Mouse (Mus musculus) neural tube, embryonic 15.5 days (tissue): ENCODE measurements at regions not wholly inside any gene's neighbourhood (a gene's known extent, or its start where the extent isn't known, plus 50 kb on each side); places are given as distances from the start of the nearest gene placed in this dataset.

ENCODE experiments used
- ATAC-seq: fragments of 200-750 bp; cut with Nextera tagmentation; 2 replicates; pipeline ENCODE4 v1.8.0; 2017; ENCODE audit warnings: mild to moderate bottlenecking, moderate TSS enrichment, moderate library complexity; ENCODE audit not compliant: low FRiP score
- H3K27ac ChIP-seq: fragments of 300-500 bp; sonication (generic); replicated peaks from 2 replicates; pipeline ENCODE4 v1.5.1; 2015; ENCODE audit warnings: mild to moderate bottlenecking, inconsistent platforms
- H3K27me3 ChIP-seq: fragments of 300-500 bp; sonication (generic); replicated peaks from 2 replicates; pipeline ENCODE4 v1.6.1; 2015; ENCODE audit warnings: inconsistent platforms
- H3K36me3 ChIP-seq: fragments of 300-500 bp; sonication (generic); 2 replicates; pipeline ENCODE4 v1.6.1; 2015; ENCODE audit warnings: inconsistent platforms
- H3K4me1 ChIP-seq: fragments of 300-500 bp; sonication (generic); 2 replicates; pipeline ENCODE4 v1.6.1; 2015; ENCODE audit warnings: inconsistent platforms
- H3K4me2 ChIP-seq: fragments of 300-500 bp; sonication (generic); 2 replicates; pipeline ENCODE4 v1.6.1; 2015; ENCODE audit warnings: inconsistent platforms, mild to moderate bottlenecking, moderate library complexity
- H3K4me3 ChIP-seq: fragments of 300-500 bp; sonication (generic); replicated peaks from 2 replicates; pipeline ENCODE4 v1.5.1; 2015; ENCODE audit warnings: mild to moderate bottlenecking, inconsistent platforms
- H3K9ac ChIP-seq: fragments of 300-500 bp; sonication (generic); replicated peaks from 2 replicates; pipeline ENCODE4 v1.6.1; 2015; ENCODE audit warnings: mild to moderate bottlenecking, inconsistent platforms
- H3K9me3 ChIP-seq: fragments of 300-500 bp; sonication (generic); replicated peaks from 2 replicates; pipeline ENCODE4 v1.6.1; 2016; ENCODE audit warnings: inconsistent platforms
- WGBS: fragments of 180-500 bp; shearing (Covaris S2); methylation state at CpG from one replicate; pipeline ENCODE4 v1.1.7; 2015; ENCODE audit warnings: mixed read lengths; 5-methylcytosine and 5-hydroxymethylcytosine counted together

DNA sequence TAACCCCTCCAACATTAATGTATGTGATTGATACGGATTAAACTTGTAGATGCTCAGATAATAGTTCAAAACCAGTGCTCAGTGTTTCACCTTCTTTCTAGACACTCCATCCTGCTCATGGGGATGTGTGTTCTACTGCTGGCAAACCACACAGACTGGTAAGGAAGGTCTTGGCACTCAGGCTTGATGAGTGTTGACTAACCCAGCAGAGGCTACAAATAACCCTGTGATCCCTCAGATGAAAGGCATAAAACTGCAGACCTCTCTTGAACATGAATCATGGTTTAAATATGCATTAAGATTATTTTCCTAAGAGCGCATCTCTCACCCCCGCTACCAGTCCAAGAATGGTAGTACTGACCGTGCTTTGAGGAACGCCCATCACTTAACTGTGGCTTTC is 83.9 kb upstream of the Cnksr3 start:
- Histone ChIP-seq H3K4me2 (no peak overlapping the region), H3K9ac (no peak overlapping the region), H3K4me3 (no peak overlapping the region), H3K9me3 (no peaks in the 10 kb centered on the region), H3K27me3 (no peaks in the 10 kb centered on the region), H3K4me1 (no peaks in the 10 kb centered on the region), H3K36me3 (no peaks in the 10 kb centered on the region), H3K27ac (no peak overlapping the region)
- no peak for ATAC-seq
- 97% methylated on average over 5 of the region's 5 CpGs for WGBS

DNA sequence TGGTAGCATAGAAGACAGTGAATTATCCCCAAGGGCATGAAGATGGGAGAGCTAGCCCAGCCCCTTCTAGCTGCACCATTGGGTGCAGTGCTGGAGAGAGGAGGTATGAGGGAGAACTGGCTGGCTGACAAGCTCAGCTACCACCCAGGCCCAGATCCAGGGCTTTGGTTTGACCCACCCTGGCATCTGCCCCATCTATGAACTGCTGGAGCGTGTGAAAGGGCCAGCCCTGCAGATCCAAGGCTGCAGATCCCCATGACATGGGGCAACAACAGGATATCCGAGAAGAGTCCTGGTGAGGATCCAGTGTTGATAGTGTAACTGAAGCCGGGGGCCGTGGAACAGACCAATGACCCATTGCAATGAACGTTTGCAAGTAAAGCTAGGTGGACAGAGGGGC is 81.2 kb upstream of the Cnksr3 start:
- WGBS = 83% methylated on average over 5 of the region's 5 CpGs
- Histone ChIP-seq H3K27me3 (no peaks in the 10 kb centered on the region), H3K4me3 (no peak overlapping the region), H3K4me2 (no peak overlapping the region), H3K27ac (no peak overlapping the region), H3K9me3 (no peaks in the 10 kb centered on the region), H3K9ac (no peak overlapping the region), H3K36me3 (no peaks in the 10 kb centered on the region), H3K4me1 (no peaks in the 10 kb centered on the region)
- no peak for ATAC-seq

DNA sequence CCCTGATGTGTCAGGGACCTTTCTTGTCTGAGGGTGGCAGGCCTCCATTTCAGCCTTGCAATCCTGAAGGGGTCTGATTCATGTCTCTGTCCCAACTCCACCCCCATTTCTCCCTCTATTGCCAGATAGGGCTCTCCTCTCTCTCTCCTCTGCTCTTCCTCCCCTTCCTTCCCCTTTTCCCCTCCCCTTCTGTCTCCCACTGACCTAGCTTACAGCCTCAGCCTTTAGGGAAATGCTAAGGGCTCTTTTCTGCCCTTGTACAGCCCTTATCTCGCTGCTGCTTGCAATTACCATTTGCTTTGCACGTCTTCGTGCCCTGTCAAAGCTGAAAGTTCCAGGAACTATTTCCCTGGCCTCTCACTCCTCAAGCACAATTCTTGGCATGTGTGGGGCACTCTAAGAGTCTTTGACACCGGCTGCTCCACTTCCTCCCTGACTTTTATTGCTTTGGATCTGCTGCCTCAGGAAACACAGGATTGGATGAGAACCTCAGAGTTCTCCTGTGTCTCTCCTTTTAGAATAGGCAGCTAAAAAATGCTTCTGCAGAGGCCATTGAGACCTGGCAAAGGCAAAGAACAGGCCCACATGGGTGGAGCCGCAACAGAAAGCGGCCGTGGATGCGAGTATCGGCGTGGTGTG is 77.9 kb upstream of the Cnksr3 start:
- WGBS = 63% methylated on average over 10 of the region's 10 CpGs
- ATAC-seq = no peak
- no peaks in the 10 kb centered on the region for H3K27me3 ChIP-seq

DNA sequence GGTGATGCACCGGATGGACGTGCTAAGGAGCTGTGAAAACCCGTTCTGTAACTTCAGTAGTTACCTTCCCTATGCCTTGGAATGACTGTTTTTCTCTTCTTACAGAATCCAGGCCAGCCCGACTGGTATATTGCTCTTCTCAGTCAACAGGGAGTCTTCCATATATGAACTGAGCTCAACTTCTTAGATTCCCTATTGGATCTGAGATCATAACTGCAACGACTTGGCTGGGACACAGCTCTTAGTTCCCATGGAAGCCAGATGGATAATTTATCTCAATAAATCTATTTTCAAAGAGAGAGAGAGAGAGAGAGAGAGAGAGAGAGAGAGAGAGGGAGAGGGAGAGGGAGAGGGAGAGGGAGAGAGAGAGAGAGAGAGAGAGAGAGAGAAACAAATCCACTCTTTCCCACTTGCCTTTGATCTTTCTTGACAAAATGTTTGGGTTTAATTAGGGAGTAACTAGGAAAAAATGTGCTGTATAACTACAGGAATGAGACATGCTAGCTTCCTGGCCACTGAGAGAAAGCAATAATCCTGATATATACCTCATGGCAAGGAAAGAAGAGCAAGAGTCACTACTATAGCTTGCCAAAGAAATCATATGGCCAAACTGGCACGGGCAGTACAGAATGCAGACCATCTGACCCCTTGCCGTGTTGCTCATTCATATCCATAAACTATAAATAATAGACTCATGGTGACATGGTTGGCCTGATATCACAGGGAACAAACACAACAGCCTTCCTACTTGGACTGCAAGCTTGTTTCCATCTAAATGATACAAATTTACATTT is 73.3 kb upstream of the Cnksr3 start:
- Histone ChIP-seq H3K27ac (no peak overlapping the region), H3K4me1 (no peaks in the 10 kb centered on the region), H3K36me3 (no peaks in the 10 kb centered on the region), H3K4me2 (no peak overlapping the region), H3K9me3 (no peaks in the 10 kb centered on the region), H3K27me3 (no peaks in the 10 kb centered on the region), H3K4me3 (no peak overlapping the region), H3K9ac (no peak overlapping the region)
- WGBS = 85% methylated on average over 7 of the region's 7 CpGs
- ATAC-seq = no peak

More for the DNA sequence above, 77.9 kb upstream of the Cnksr3 start:
- Histone ChIP-seq H3K9ac (no peak overlapping the region), H3K4me1 (no peaks in the 10 kb centered on the region), H3K9me3 (no peaks in the 10 kb centered on the region), H3K27ac (no peak overlapping the region), H3K4me3 (no peak overlapping the region), H3K4me2 (no peak overlapping the region), H3K36me3 (no peaks in the 10 kb centered on the region)

DNA sequence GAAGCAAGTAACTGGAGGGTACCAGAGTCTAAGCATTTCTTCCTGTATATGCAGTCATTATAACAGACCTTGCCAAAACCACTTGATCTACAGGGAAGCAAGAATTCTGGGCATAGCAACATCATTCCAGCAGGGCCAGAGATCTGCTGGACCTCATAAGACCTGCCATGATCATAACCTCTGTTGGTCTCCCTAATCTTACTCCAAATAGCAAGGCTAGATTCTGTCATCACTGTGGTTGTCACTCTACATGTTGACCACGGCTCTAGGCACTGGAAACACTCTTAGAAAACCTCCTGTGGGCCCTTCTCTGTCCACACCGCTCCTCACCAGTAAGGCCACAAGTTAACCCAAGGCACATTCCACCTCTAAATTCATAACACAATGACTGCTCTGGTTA is 68.4 kb upstream of the Cnksr3 start:
- no peaks in the 10 kb centered on the region for H3K36me3 ChIP-seq
- H3K4me2 ChIP-seq = no peak overlapping the region
- no peak overlapping the region for H3K9ac ChIP-seq
- no peaks in the 10 kb centered on the region for H3K9me3 ChIP-seq
- ATAC-seq = no peak
- no peaks in the 10 kb centered on the region for H3K27me3 ChIP-seq
- H3K4me1 ChIP-seq = 0 out of 2 replicates have a peak, but pooled peaks cover 4% of the 10 kb centered on the region
- no peak overlapping the region for H3K27ac ChIP-seq
- 92% methylated on average over 2 of the region's 2 CpGs for WGBS
- H3K4me3 ChIP-seq = no peak overlapping the region

DNA sequence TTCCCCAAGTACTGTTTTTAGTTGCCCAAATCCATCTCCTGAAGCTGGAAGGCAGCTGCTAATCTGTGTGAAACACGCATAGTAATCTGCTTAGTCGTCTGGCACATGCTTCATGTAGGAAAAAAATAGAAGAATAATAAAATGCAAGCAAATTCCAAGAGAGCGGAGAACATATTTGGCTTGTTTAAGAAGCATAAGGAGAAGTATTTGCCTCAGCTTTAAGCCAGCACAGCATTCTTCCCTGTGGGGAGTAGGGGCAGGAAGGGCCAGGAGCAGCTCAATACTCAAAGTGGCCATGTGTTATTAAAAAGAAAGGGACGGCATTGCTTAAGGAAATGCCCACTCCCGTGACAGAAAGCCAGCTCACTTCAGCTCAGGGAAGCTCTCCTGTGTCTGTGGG is 66.8 kb upstream of the Cnksr3 start:
- WGBS = 51% methylated on average over 5 of the region's 5 CpGs

DNA sequence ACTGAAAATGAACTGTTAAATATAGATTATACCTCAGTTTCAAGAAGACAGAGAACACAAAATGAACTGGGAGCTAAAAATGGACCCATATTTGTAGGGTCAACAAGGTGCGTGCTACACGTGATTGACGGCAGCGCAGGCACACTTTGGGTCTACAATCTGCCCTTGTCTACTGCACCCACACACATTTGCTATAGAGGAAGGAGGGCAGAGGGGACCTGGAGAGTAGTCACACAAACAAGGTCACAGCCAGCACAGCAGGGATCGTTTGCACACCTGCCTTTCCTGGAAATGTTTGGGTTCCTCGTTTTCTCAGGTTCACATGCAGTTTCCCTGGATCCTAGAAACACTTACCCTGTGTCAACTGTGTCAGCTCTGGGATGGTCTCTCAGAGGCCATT is 63.3 kb upstream of the Cnksr3 start:
- no peaks in the 10 kb centered on the region for H3K36me3 ChIP-seq
- no peaks in the 10 kb centered on the region for H3K9me3 ChIP-seq
- H3K4me3 ChIP-seq = no peak overlapping the region
- no peak for ATAC-seq
- H3K9ac ChIP-seq = no peak overlapping the region
- 85% methylated on average over 6 of the region's 6 CpGs for WGBS
- H3K27me3 ChIP-seq = no peaks in the 10 kb centered on the region
- 0 out of 2 replicates have a peak, but pooled peaks cover 4% of the 10 kb centered on the region for H3K4me1 ChIP-seq
- H3K4me2 ChIP-seq = no peak overlapping the region
- no peak overlapping the region for H3K27ac ChIP-seq

More for the DNA sequence above, 66.8 kb upstream of the Cnksr3 start:
- Histone ChIP-seq H3K9me3 (no peaks in the 10 kb centered on the region), H3K27me3 (no peaks in the 10 kb centered on the region), H3K27ac (no peak overlapping the region), H3K36me3 (no peaks in the 10 kb centered on the region), H3K4me2 (no peak overlapping the region), H3K4me3 (no peak overlapping the region), H3K9ac (no peak overlapping the region), H3K4me1 (0 out of 2 replicates have a peak, but pooled peaks cover 4% of the 10 kb centered on the region)
- no peak for ATAC-seq

DNA sequence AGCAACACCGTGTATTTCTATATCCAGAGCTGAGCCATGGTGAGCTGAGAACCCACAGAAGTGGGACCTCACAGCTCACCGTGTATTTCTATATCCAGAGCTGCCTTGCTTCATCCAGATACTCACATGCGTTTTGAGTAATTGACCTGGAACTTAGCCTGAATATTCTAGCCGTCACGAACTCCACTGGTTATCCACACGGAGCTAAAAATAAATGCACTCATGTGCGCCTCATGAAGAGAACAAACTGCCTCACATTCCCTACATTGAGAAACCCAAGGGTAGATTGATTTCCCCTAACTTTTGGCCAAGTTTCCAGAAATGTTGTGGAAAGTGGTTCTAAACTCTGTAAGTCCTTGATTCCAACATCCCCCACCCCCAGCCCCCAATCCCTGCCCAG is 62.4 kb upstream of the Cnksr3 start:
- WGBS = 83% methylated on average over 7 of the region's 7 CpGs
- no peak for ATAC-seq

DNA sequence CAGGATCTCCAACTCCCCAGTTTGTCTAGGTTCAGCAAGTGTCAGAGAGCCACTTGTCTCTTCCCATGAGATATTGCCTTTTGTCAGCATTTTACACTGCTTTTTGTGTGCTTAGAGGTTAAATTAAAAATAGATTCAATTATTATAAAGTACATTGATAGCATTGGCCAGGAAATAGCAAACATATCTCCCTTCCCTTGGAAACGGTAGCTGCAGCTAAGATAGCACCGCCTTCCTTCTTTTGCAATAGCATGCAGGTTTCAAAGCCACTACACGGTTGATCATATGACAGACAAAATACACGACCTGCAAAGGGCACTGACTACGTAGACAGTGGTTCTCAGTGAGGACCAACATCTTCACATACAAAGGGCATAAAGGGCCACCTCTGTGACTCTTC is 59.1 kb upstream of the Cnksr3 start:
- Histone ChIP-seq H3K27ac (no peak overlapping the region), H3K4me3 (no peak overlapping the region), H3K9ac (no peak overlapping the region), H3K36me3 (no peaks in the 10 kb centered on the region), H3K9me3 (no peaks in the 10 kb centered on the region), H3K27me3 (no peaks in the 10 kb centered on the region), H3K4me1 (no peaks in the 10 kb centered on the region), H3K4me2 (no peak overlapping the region)
- 79% methylated on average over 5 of the region's 5 CpGs for WGBS
- ATAC-seq = no peak

More for the DNA sequence above, 62.4 kb upstream of the Cnksr3 start:
- Histone ChIP-seq H3K9ac (no peak overlapping the region), H3K9me3 (no peaks in the 10 kb centered on the region), H3K27me3 (no peaks in the 10 kb centered on the region), H3K4me3 (no peak overlapping the region), H3K4me2 (no peak overlapping the region), H3K27ac (no peak overlapping the region), H3K4me1 (0 out of 2 replicates have a peak, but pooled peaks cover 4% of the 10 kb centered on the region), H3K36me3 (no peaks in the 10 kb centered on the region)

DNA sequence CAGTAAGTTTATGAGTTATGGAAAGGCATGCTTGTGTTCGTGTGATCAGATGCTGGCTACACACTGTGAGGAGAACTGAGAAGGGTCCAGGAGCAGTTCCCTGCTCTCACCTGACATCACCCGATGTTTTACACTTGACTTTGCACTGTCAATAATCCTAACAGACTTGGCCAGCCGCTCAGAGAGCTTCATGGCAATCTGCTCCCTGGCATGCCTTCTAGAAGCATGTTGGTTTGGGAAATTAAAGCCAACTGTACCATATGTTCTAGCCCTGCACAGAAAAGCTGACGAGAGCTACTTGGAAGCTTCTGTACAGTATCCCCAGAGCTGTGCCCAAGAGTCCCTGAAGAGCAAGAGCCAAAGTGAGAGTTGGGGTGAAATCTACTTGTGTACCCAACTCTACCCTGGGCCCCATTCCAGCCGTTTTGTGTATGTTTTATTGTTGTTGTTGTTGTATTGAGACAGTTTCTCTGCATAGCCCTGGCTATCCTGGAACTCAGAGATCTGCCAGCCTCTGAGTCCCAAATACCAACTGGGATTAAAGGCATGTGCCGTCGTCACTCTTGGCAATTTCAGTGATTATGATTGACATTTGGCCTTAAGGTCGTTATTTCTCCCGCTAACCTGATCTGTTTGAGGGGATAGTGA is 56.5 kb upstream of the Cnksr3 start:
- Histone ChIP-seq H3K9ac (no peak overlapping the region), H3K36me3 (no peaks in the 10 kb centered on the region), H3K4me3 (no peak overlapping the region), H3K4me1 (0 out of 2 replicates have a peak, but pooled peaks cover 2% of the 10 kb centered on the region), H3K9me3 (no peaks in the 10 kb centered on the region), H3K27ac (no peak overlapping the region), H3K27me3 (no peaks in the 10 kb centered on the region), H3K4me2 (no peak overlapping the region)
- no peak for ATAC-seq
- WGBS = 79% methylated on average over 9 of the region's 9 CpGs

DNA sequence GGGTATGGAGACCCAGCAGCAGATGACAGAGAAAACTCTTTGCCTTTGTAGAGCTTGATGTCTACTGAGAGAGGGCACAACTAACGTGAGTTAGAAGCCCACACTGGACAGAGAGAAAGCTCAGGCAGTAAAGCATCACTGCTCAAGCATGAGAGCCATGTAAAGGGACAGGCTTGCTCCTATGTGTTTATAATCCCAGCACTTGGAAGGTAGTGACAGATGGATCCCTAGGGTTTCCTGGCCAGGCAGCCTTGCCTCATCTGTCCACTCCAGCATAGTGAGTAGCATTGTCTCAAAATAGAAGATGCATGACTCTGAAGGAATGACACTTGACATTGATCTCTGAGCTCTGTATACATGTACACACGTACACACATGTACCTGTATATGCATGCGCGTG is 55.9 kb upstream of the Cnksr3 start:
- no peak for ATAC-seq
- Histone ChIP-seq H3K9me3 (no peaks in the 10 kb centered on the region), H3K9ac (no peak overlapping the region), H3K27me3 (no peaks in the 10 kb centered on the region), H3K4me1 (0 out of 2 replicates have a peak, but pooled peaks cover 2% of the 10 kb centered on the region), H3K4me3 (no peak overlapping the region), H3K4me2 (no peak overlapping the region), H3K36me3 (no peaks in the 10 kb centered on the region), H3K27ac (no peak overlapping the region)
- WGBS = 92% methylated on average over 4 of the region's 4 CpGs

DNA sequence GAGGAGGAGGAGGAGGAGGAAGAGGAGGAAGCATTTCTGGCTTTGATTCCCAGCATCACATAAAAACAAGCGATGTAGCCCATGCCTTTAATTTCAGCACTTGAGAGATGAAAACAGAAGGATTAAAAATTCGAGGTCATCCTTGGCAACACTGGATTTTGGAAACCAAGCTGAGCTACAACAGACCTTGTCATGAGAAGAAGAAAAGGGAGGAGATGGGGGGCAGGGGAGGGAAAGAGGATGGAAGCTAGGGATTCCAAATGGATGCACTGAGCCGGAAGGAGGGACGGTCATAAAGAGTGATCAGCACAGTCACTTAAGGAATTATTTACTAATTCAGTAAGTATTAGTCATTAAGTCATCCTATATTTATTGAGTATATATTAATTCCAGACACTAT is 55.1 kb upstream of the Cnksr3 start:
- 0 out of 2 replicates have a peak, but pooled peaks cover 2% of the 10 kb centered on the region for H3K4me1 ChIP-seq
- H3K4me3 ChIP-seq = no peak overlapping the region
- 65% methylated on average over 4 of the region's 4 CpGs for WGBS
- H3K27me3 ChIP-seq = no peaks in the 10 kb centered on the region
- no peaks in the 10 kb centered on the region for H3K9me3 ChIP-seq
- ATAC-seq = no peak
- H3K36me3 ChIP-seq = no peaks in the 10 kb centered on the region
- H3K9ac ChIP-seq = no peak overlapping the region
- no peak overlapping the region for H3K4me2 ChIP-seq
- no peak overlapping the region for H3K27ac ChIP-seq
